Mouse (Mus musculus): ENCODE data around the gene Mrpl42. TPM values are rescaled to one million over a fixed set of nuclear protein-coding genes. Genes with fewer than 3 reads are reported as not detected.

Gene Mrpl42
- polyA plus RNA-seq, 1 experiment from 2014 or later, result 381 TPM

- 87% methylated on average over 4 of the region's 4 CpGs for WGBS
Observed at GRCm38 (mm10) chr10:95442334-95442733, 59.4 kb downstream of the Mrpl42 start.

GRCm38 (mm10) chr10:95440566-95440965 lies 61.2 kb downstream of the Mrpl42 start:
- no peak for DNase-seq (ENCODE audit: extremely low spot score, low spot score)
- no peak overlapping the region for H3K27ac ChIP-seq
- WGBS, result 50% methylated on average over 2 of the region's 2 CpGs
- no peaks in the 10 kb centered on the region for H3K36me3 ChIP-seq (replicated peaks)
- no peaks in the 10 kb centered on the region for H3K9me3 ChIP-seq
- H3K4me1 ChIP-seq, result no peaks in the 10 kb centered on the region
- no peaks in the 10 kb centered on the region for H3K27me3 ChIP-seq (ENCODE audit: poor library complexity, severe bottlenecking)
- H3K4me3 ChIP-seq, result no peak overlapping the region

More at GRCm38 (mm10) chr10:95442334-95442733, 59.4 kb downstream of the Mrpl42 start:
- Histone ChIP-seq H3K4me1 (no peaks in the 10 kb centered on the region), H3K9me3 (no peaks in the 10 kb centered on the region), H3K36me3 (replicated peaks) (no peaks in the 10 kb centered on the region), H3K4me3 (no peak overlapping the region), H3K27me3 (ENCODE audit: poor library complexity, severe bottlenecking) (no peaks in the 10 kb centered on the region), H3K27ac (no peak overlapping the region)
- DNase-seq (ENCODE audit: extremely low spot score, low spot score), result no peak

GRCm38 (mm10) chr10:95439718-95440339 lies 61.9 kb downstream of the Mrpl42 start:
- Histone ChIP-seq H3K4me3 (no peak overlapping the region), H3K27me3 (ENCODE audit: poor library complexity, severe bottlenecking) (no peaks in the 10 kb centered on the region), H3K36me3 (replicated peaks) (no peaks in the 10 kb centered on the region), H3K4me1 (no peaks in the 10 kb centered on the region), H3K9me3 (no peaks in the 10 kb centered on the region), H3K27ac (no peak overlapping the region)
- 93% methylated on average over 10 of the region's 10 CpGs for WGBS
- no peak for DNase-seq (ENCODE audit: extremely low spot score, low spot score)

GRCm38 (mm10) chr10:95438941-95439340 lies 62.8 kb downstream of the Mrpl42 start:
- Histone ChIP-seq H3K27me3 (ENCODE audit: poor library complexity, severe bottlenecking) (no peaks in the 10 kb centered on the region), H3K36me3 (replicated peaks) (no peaks in the 10 kb centered on the region), H3K4me3 (no peak overlapping the region), H3K9me3 (no peaks in the 10 kb centered on the region), H3K4me1 (no peaks in the 10 kb centered on the region), H3K27ac (no peak overlapping the region)
- WGBS, result 88% methylated on average over 11 of the region's 11 CpGs
- DNase-seq (ENCODE audit: extremely low spot score, low spot score), result no peak

Other genes starting within 250 kb of the Mrpl42 start
- 11.6 and 13.2 TPM in 2 replicates for gene Cradd, start 177.8 kb downstream of the Mrpl42 start, polyA plus RNA-seq (2016; fragmentation: Nextera tagmentation; extraction: Ambion mirVana)
- gene Socs2, start 84.8 kb downstream of the Mrpl42 start, polyA plus RNA-seq (2016; fragmentation: Nextera tagmentation; extraction: Ambion mirVana), result 35.9 and 41.4 TPM in 2 replicates
- gene Ube2n, start 13.2 kb upstream of the Mrpl42 start, polyA plus RNA-seq (2016; fragmentation: Nextera tagmentation; extraction: Ambion mirVana), result 460 and 496 TPM in 2 replicates
- gene Nudt4, start 62.2 kb upstream of the Mrpl42 start, polyA plus RNA-seq (2016; fragmentation: Nextera tagmentation; extraction: Ambion mirVana), result 76.9 and 82.3 TPM in 2 replicates
- not detected in 2 replicates for gene Anapc15-ps, start 171.5 kb upstream of the Mrpl42 start, polyA plus RNA-seq (2016; fragmentation: Nextera tagmentation; extraction: Ambion mirVana)